Mouse (Mus musculus): Measurements from ENCODE around the gene Lrfn3. TPM values are rescaled to one million over a fixed set of nuclear protein-coding genes. Genes with fewer than 3 reads are reported as not detected.

Gene Lrfn3
- polyA plus RNA-seq, 1 experiment = not detected

- Histone ChIP-seq H3K27ac (ENCODE audit: insufficient read depth, low read depth, low read length) (no peak overlapping the region), H3K4me1 (ENCODE audit: control insufficient read depth, insufficient read depth, low read length) (peaks cover 47% of the 10 kb centered on the region), H3K4me3 (ENCODE audit: insufficient read depth, low read depth, low read length) (no peak overlapping the region)
- TF ChIP-seq POLR2A (IDR thresholded peaks at IDR 0.05; ENCODE audit: insufficient read depth, low read depth, low read length) (no peak), CTCF (IDR thresholded peaks at IDR 0.05; ENCODE audit: insufficient read depth, low read depth, low read length) (no peak)
- WGBS = 58% methylated on average over 7 of the region's 7 CpGs
Measured at GRCm38 (mm10) chr7:30358378-30359186, 4.0 kb downstream of the Lrfn3 start.

- Histone ChIP-seq H3K4me1 (ENCODE audit: control insufficient read depth, insufficient read depth, low read length) (peaks cover 27% of the 10 kb centered on the region), H3K27ac (ENCODE audit: insufficient read depth, low read depth, low read length) (no peak overlapping the region), H3K4me3 (ENCODE audit: insufficient read depth, low read depth, low read length) (no peak overlapping the region)
- 76% methylated on average over 4 of the region's 4 CpGs for WGBS
- TF ChIP-seq CTCF (IDR thresholded peaks at IDR 0.05; ENCODE audit: insufficient read depth, low read depth, low read length) (no peak), POLR2A (IDR thresholded peaks at IDR 0.05; ENCODE audit: insufficient read depth, low read depth, low read length) (no peak)
Measured at GRCm38 (mm10) chr7:30354059-30354458, 8.5 kb downstream of the Lrfn3 start.

- Histone ChIP-seq H3K27ac (ENCODE audit: insufficient read depth, low read depth, low read length) (no peak overlapping the region), H3K4me1 (ENCODE audit: control insufficient read depth, insufficient read depth, low read length) (peaks cover 34% of the 10 kb centered on the region), H3K4me3 (ENCODE audit: insufficient read depth, low read depth, low read length) (no peak overlapping the region)
- TF ChIP-seq CTCF (IDR thresholded peaks at IDR 0.05; ENCODE audit: insufficient read depth, low read depth, low read length) = no peak
- no peak for TF ChIP-seq POLR2A (IDR thresholded peaks at IDR 0.05; ENCODE audit: insufficient read depth, low read depth, low read length)
- WGBS = 9% methylated on average over 6 of the region's 6 CpGs
Measured at GRCm38 (mm10) chr7:30353279-30353822, 9.2 kb downstream of the Lrfn3 start.

GRCm38 (mm10) chr7:30347828-30348227 is 14.7 kb downstream of the Lrfn3 start:
- H3K4me1 ChIP-seq (ENCODE audit: control insufficient read depth, insufficient read depth, low read length) = peaks cover 24% of the 10 kb centered on the region

GRCm38 (mm10) chr7:30346635-30347379 is 15.8 kb downstream of the Lrfn3 start:
- H3K27ac ChIP-seq (ENCODE audit: insufficient read depth, low read depth, low read length) = no peak overlapping the region
- TF ChIP-seq CTCF (IDR thresholded peaks at IDR 0.05; ENCODE audit: insufficient read depth, low read depth, low read length) (no peak), POLR2A (IDR thresholded peaks at IDR 0.05; ENCODE audit: insufficient read depth, low read depth, low read length) (no peak)

More at GRCm38 (mm10) chr7:30347828-30348227, 14.7 kb downstream of the Lrfn3 start:
- WGBS = under 1% methylated on average over 30 of the region's 30 CpGs
- no peak overlapping the region for H3K4me3 ChIP-seq (ENCODE audit: insufficient read depth, low read depth, low read length)
- H3K27ac ChIP-seq (ENCODE audit: insufficient read depth, low read depth, low read length) = no peak overlapping the region
- TF ChIP-seq POLR2A (IDR thresholded peaks at IDR 0.05; ENCODE audit: insufficient read depth, low read depth, low read length) (no peak), CTCF (IDR thresholded peaks at IDR 0.05; ENCODE audit: insufficient read depth, low read depth, low read length) (peak; percentile 98)

GRCm38 (mm10) chr7:30339432-30340109 is 23.0 kb downstream of the Lrfn3 start:
- TF ChIP-seq CTCF (IDR thresholded peaks at IDR 0.05; ENCODE audit: insufficient read depth, low read depth, low read length) = no peak
- no peak for TF ChIP-seq POLR2A (IDR thresholded peaks at IDR 0.05; ENCODE audit: insufficient read depth, low read depth, low read length)

More at GRCm38 (mm10) chr7:30346635-30347379, 15.8 kb downstream of the Lrfn3 start:
- peaks cover 24% of the 10 kb centered on the region for H3K4me1 ChIP-seq (ENCODE audit: control insufficient read depth, insufficient read depth, low read length)
- 60% methylated on average over 21 of the region's 21 CpGs for WGBS
- H3K4me3 ChIP-seq (ENCODE audit: insufficient read depth, low read depth, low read length) = no peak overlapping the region

GRCm38 (mm10) chr7:30336384-30336783 is 26.2 kb downstream of the Lrfn3 start:
- TF ChIP-seq POLR2A (IDR thresholded peaks at IDR 0.05; ENCODE audit: insufficient read depth, low read depth, low read length) (no peak), CTCF (IDR thresholded peaks at IDR 0.05; ENCODE audit: insufficient read depth, low read depth, low read length) (peak; percentile 91)
- no peak overlapping the region; the same call in 1 of the 2 replicates for H3K4me3 ChIP-seq (ENCODE audit: insufficient read depth, low read depth, low read length)
- WGBS = under 1% methylated on average over 9 of the region's 9 CpGs
- no peak overlapping the region for H3K27ac ChIP-seq (ENCODE audit: insufficient read depth, low read depth, low read length)
- peaks cover 28% of the 10 kb centered on the region for H3K4me1 ChIP-seq (ENCODE audit: control insufficient read depth, insufficient read depth, low read length)

More at GRCm38 (mm10) chr7:30339432-30340109, 23.0 kb downstream of the Lrfn3 start:
- Histone ChIP-seq H3K4me1 (ENCODE audit: control insufficient read depth, insufficient read depth, low read length) (peaks cover 10% of the 10 kb centered on the region), H3K4me3 (ENCODE audit: insufficient read depth, low read depth, low read length) (no peak overlapping the region), H3K27ac (ENCODE audit: insufficient read depth, low read depth, low read length) (no peak overlapping the region)
- 70% methylated on average over 5 of the region's 5 CpGs for WGBS

- H3K4me3 ChIP-seq (ENCODE audit: insufficient read depth, low read depth, low read length) = no peak overlapping the region
- 60% methylated on average over 6 of the region's 6 CpGs for whole genome bisulfite sequencing
- no peak overlapping the region for H3K27ac ChIP-seq (ENCODE audit: insufficient read depth, low read depth, low read length)
- TF ChIP-seq POLR2A (IDR thresholded peaks at IDR 0.05; ENCODE audit: insufficient read depth, low read depth, low read length) = no peak
- no peak for TF ChIP-seq CTCF (IDR thresholded peaks at IDR 0.05; ENCODE audit: insufficient read depth, low read depth, low read length)
- H3K4me1 ChIP-seq (ENCODE audit: control insufficient read depth, insufficient read depth, low read length) = peaks cover 28% of the 10 kb centered on the region
Measured at GRCm38 (mm10) chr7:30335688-30336087, 26.9 kb downstream of the Lrfn3 start.
